27 mouse cellular contexts compared by ENCODE assay signal in the genomic region with DNA sequence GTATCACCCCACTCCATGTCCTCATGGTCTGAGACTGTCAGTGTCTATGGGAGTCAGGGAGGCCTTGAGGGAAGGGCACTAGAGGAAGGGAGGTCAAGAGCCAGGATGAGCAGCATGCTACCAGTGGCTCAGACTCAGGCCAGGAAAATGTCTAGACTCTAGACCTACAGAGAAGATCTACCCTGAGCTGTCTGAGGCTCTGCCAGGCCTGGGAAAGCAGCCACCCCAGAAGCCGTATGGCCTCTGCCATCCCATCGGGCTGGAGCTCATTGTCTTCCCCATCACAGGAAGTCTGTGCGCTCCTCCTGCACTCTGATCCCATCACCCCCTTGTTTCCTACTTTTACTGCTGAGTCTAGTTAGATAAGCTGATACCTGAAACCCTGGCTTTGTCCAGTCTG. TPM values are rescaled to one million over a fixed set of nuclear protein-coding genes. Genes with fewer than 3 reads are reported as not detected.
DNase-seq lines count a peak whose midpoint lies in the region; ATAC-seq and TF ChIP-seq lines count a peak whose summit lies in the region.
"Had no signal": no experiment of that assay in that cellular context is flagged by ENCODE, and none has a peak within 500 bp of the region (broad histone marks: within the 10 kb centered on the region; RNA-seq: fewer than 3 reads in every experiment).

No protein-coding gene starts in this region.

- TF ChIP-seq POLR2A in cerebellum, adult 2 months (IDR thresholded peaks at IDR 0.05; ENCODE audit: borderline replicate concordance, insufficient read depth, low read length), result no peak

- peak; percentile 25 for DNase-seq in heart, adult 11 months
- DNase-seq in heart, adult 9 months (ENCODE audit: low spot score in 2 of 2), result no peak
- peak; percentile 47 to 66 for DNase-seq in cerebellum, adult 2 months
- peak; percentile 56 for DNase-seq in cerebellum, adult 9-11 months
- no peak for DNase-seq in thymus, postnatal 25 days
- DNase-seq in layer of hippocampus, postnatal 14 days (ENCODE audit: low spot score in 2 of 2), result no peak
- DNase-seq: adrenal gland, adult 2 months; adrenal gland, postnatal 14 days; forebrain, postnatal 0 days; gastrocnemius, postnatal 25 days; heart, adult 2 months; heart, postnatal 10 days; heart, postnatal 36 days; kidney, adult 11 months; kidney, adult 8-10 months had no signal

- WGBS in cerebellum, adult 2 months, result 12% methylated on average over 3 of the region's 3 CpGs

- H3K4me3 ChIP-seq in cerebellum, adult 2 months (replicated peaks; ENCODE audit: insufficient read depth, low read depth, low read length), result no peak overlapping the region
- H3K4me3 ChIP-seq: embryonic facial prominence, embryonic 12.5 days; embryonic facial prominence, embryonic 15.5 days; heart, adult 2 months; heart, embryonic 12.5 days; heart, embryonic 15.5 days; hindbrain, embryonic 10.5 days; hindbrain, embryonic 13.5 days; intestine, embryonic 15.5 days had no signal

- ATAC-seq in frontal cortex, adult (ENCODE audit: low TSS enrichment), result no peak
- ATAC-seq: CD4-positive, CD25-positive, alpha-beta regulatory T cell, adult 4 months; forebrain, embryonic 14.5 days; forebrain, postnatal 0 days; hindbrain, embryonic 16.5 days; intestine, embryonic 15.5 days had no signal

- H3K27me3 ChIP-seq in cerebellum, adult 2 months (ENCODE audit: control insufficient read depth, insufficient read depth, low read length), result no peaks in the 10 kb centered on the region
- H3K27me3 ChIP-seq: embryonic facial prominence, embryonic 15.5 days had no signal

- TF ChIP-seq CTCF in cerebellum, adult 2 months (IDR thresholded peaks at IDR 0.05; ENCODE audit: borderline replicate concordance, insufficient read depth, low read depth, low read length), result no peak

- peaks cover 5% of the 10 kb centered on the region; the same call in 1 of the 2 replicates for H3K4me1 ChIP-seq in cerebellum, adult 2 months (ENCODE audit: control insufficient read depth, insufficient read depth, low read length)
- H3K4me1 ChIP-seq: embryonic facial prominence, embryonic 12.5 days; embryonic facial prominence, embryonic 15.5 days; intestine, embryonic 15.5 days had no signal

- H3K27ac ChIP-seq in cerebellum, adult 2 months (ENCODE audit: insufficient read depth, low read length), result no peak overlapping the region
- H3K27ac ChIP-seq: embryonic facial prominence, embryonic 12.5 days; embryonic facial prominence, embryonic 15.5 days; heart, adult 2 months; heart, embryonic 15.5 days; hindbrain, embryonic 10.5 days; hindbrain, embryonic 13.5 days; intestine, embryonic 15.5 days had no signal

RNA-seq across cellular contexts. Expression of a gene that starts 4.1 kb away (rescaled TPM):
- polyA plus RNA-seq in cerebellum, adult 2 months (2012; rRNA removed), result 20.0 and 24.9 TPM in 2 replicates
- total RNA-seq in layer of hippocampus, postnatal 14 days (2021), result 10 to 100 TPM; 14.3 to 15.6 TPM
- total RNA-seq: MEL had no signal

Comparison
In these comparisons a context has a peak if more than half of its experiments do, and no peak if none do; other contexts are left out.
1. DNase-seq: peak in heart, adult 11 months (single experiment), cerebellum, adult 2 months (2 of 2) and cerebellum, adult 9-11 months (single experiment); none in heart, adult 9 months (0 of 2), thymus, postnatal 25 days (single experiment) and layer of hippocampus, postnatal 14 days (0 of 2).